Mouse (Mus musculus): ENCODE data around the gene Plxnb2. TPM values are rescaled to one million over a fixed set of nuclear protein-coding genes. Genes with fewer than 3 reads are reported as not detected.

The Plxnb2 gene
- polyA plus RNA-seq, 1 experiment from 2014 or later, result 152 TPM

Small RNA genes lying within 50 kb of the gene (microRNA-seq; reads per million reads assigned to microRNA genes)
- gene Mir6958 (3.4 reads per million, percentile 4 among the genes with 10 or more reads in this experiment), gene Mir7118 (1.5 reads per million)

Other genes starting within 250 kb of the Plxnb2 start
- gene Ttll8, start 226.4 kb downstream of the Plxnb2 start, polyA plus RNA-seq (2016; fragmentation: Nextera tagmentation; extraction: Ambion mirVana), result not detected in 2 replicates
- gene Mlc1, start 201.8 kb downstream of the Plxnb2 start, polyA plus RNA-seq (2016; fragmentation: Nextera tagmentation; extraction: Ambion mirVana), result 1.0 and 1.5 TPM in 2 replicates
- not detected in 2 replicates for gene Mov10l1, start 197.9 kb downstream of the Plxnb2 start, polyA plus RNA-seq (2016; fragmentation: Nextera tagmentation; extraction: Ambion mirVana)
- gene Panx2, start 121.1 kb downstream of the Plxnb2 start, polyA plus RNA-seq (2016; fragmentation: Nextera tagmentation; extraction: Ambion mirVana), result 0.21 and 0.50 TPM in 2 replicates
- 52.1 and 52.4 TPM in 2 replicates for gene Trabd, start 105.7 kb downstream of the Plxnb2 start, polyA plus RNA-seq (2016; fragmentation: Nextera tagmentation; extraction: Ambion mirVana)
- 12.9 and 13.0 TPM in 2 replicates for gene Selenoo, start 91.7 kb downstream of the Plxnb2 start, polyA plus RNA-seq (2016; fragmentation: Nextera tagmentation; extraction: Ambion mirVana)
- gene Tubgcp6, start 57.7 kb downstream of the Plxnb2 start, polyA plus RNA-seq (2016; fragmentation: Nextera tagmentation; extraction: Ambion mirVana), result 25.9 and 28.8 TPM in 2 replicates
- 15.9 and 16.1 TPM in 2 replicates for gene Hdac10, start 52.1 kb downstream of the Plxnb2 start, polyA plus RNA-seq (2016; fragmentation: Nextera tagmentation; extraction: Ambion mirVana)
- 16.6 and 19.6 TPM in 2 replicates for gene Mapk12, start 40.1 kb downstream of the Plxnb2 start, polyA plus RNA-seq (2016; fragmentation: Nextera tagmentation; extraction: Ambion mirVana)
- gene Mapk11, start 31.2 kb downstream of the Plxnb2 start, polyA plus RNA-seq (2016; fragmentation: Nextera tagmentation; extraction: Ambion mirVana), result 16.1 and 20.6 TPM in 2 replicates
- 26.1 and 29.1 TPM in 2 replicates for gene Dennd6b, start 15.7 kb upstream of the Plxnb2 start, polyA plus RNA-seq (2016; fragmentation: Nextera tagmentation; extraction: Ambion mirVana)
- 23.8 and 26.8 TPM in 2 replicates for gene Ppp6r2, start 30.8 kb upstream of the Plxnb2 start, polyA plus RNA-seq (2016; fragmentation: Nextera tagmentation; extraction: Ambion mirVana)
- 80.6 and 85.5 TPM in 2 replicates for gene Sbf1, start 134.5 kb upstream of the Plxnb2 start, polyA plus RNA-seq (2016; fragmentation: Nextera tagmentation; extraction: Ambion mirVana)
- gene Adm2, start 141.9 kb upstream of the Plxnb2 start, polyA plus RNA-seq (2016; fragmentation: Nextera tagmentation; extraction: Ambion mirVana), result 0.30 and 0.34 TPM in 2 replicates
- not detected in 2 replicates for gene Miox, start 153.6 kb upstream of the Plxnb2 start, polyA plus RNA-seq (2016; fragmentation: Nextera tagmentation; extraction: Ambion mirVana)
- 49.1 and 52.2 TPM in 2 replicates for gene Lmf2, start 174.9 kb upstream of the Plxnb2 start, polyA plus RNA-seq (2016; fragmentation: Nextera tagmentation; extraction: Ambion mirVana)
- 180 and 188 TPM in 2 replicates for gene Ncaph2, start 174.9 kb upstream of the Plxnb2 start, polyA plus RNA-seq (2016; fragmentation: Nextera tagmentation; extraction: Ambion mirVana)
- 5.3 and 8.5 TPM in 2 replicates for gene Sco2, start 193.1 kb upstream of the Plxnb2 start, polyA plus RNA-seq (2016; fragmentation: Nextera tagmentation; extraction: Ambion mirVana)
- 0.98 and 1.5 TPM in 2 replicates for gene Tymp, start 196.3 kb upstream of the Plxnb2 start, polyA plus RNA-seq (2016; fragmentation: Nextera tagmentation; extraction: Ambion mirVana)
- 0.40 and 0.57 TPM in 2 replicates for gene Odf3b, start 198.5 kb upstream of the Plxnb2 start, polyA plus RNA-seq (2016; fragmentation: Nextera tagmentation; extraction: Ambion mirVana)
- not detected in 2 replicates for gene Klhdc7b, start 204.1 kb upstream of the Plxnb2 start, polyA plus RNA-seq (2016; fragmentation: Nextera tagmentation; extraction: Ambion mirVana)
- gene Syce3, start 229.7 kb upstream of the Plxnb2 start, polyA plus RNA-seq (2016; fragmentation: Nextera tagmentation; extraction: Ambion mirVana), result not detected in 2 replicates
- 0.66 and 1.1 TPM in 2 replicates for gene Cpt1b, start 245.1 kb upstream of the Plxnb2 start, polyA plus RNA-seq (2016; fragmentation: Nextera tagmentation; extraction: Ambion mirVana)
- 4.2 and 4.4 TPM in 2 replicates for gene C730034F03Rik, start 248.8 kb upstream of the Plxnb2 start, polyA plus RNA-seq (2016; fragmentation: Nextera tagmentation; extraction: Ambion mirVana)
- not detected in 2 replicates for gene Gm44502, start 248.9 kb upstream of the Plxnb2 start, polyA plus RNA-seq (2016; fragmentation: Nextera tagmentation; extraction: Ambion mirVana)
- 42.5 and 43.5 TPM in 2 replicates for gene Chkb, start 249.1 kb upstream of the Plxnb2 start, polyA plus RNA-seq (2016; fragmentation: Nextera tagmentation; extraction: Ambion mirVana)